In genomic region chr6:53794323-53794971, GRCm38 (mm10) we compare ENCODE assay signal across 8 mouse cellular contexts. TPM values are rescaled to one million over a fixed set of nuclear protein-coding genes. Genes with fewer than 3 reads are reported as not detected.
A peak's percentile ranks its signal among the peaks of the same experiment; 100 is the strongest.
DNase-seq lines count a peak whose midpoint lies in the region; ATAC-seq and TF ChIP-seq lines count a peak whose summit lies in the region.

No protein-coding gene starts in this region.

- H3K4me1 ChIP-seq in ES-Bruce4 (ENCODE audit: control insufficient read depth, insufficient read depth, low read length), result peaks cover 1% of the 10 kb centered on the region
- H3K4me1 ChIP-seq in forebrain, embryonic 10.5 days, result peaks cover 24% of the 10 kb centered on the region
- H3K4me1 ChIP-seq in heart, embryonic 13.5 days, result peaks cover 3% of the 10 kb centered on the region; the same call in 1 of the 2 replicates
- H3K4me1 ChIP-seq in limb, embryonic 15.5 days, result peaks cover 8% of the 10 kb centered on the region
- peaks cover 11% of the 10 kb centered on the region for H3K4me1 ChIP-seq in neural tube, embryonic 13.5 days (replicated peaks)

- peak; percentile 84 for TF ChIP-seq CTCF in ES-Bruce4 (IDR thresholded peaks at IDR 0.05; ENCODE audit: low read depth, low read length)

- ATAC-seq in heart, embryonic 13.5 days (ENCODE audit: extremely low read depth, insufficient number of reproducible peaks, low FRiP score, low TSS enrichment), result no peak
- ATAC-seq in limb, embryonic 15.5 days (ENCODE audit: insufficient number of reproducible peaks, low FRiP score, low TSS enrichment, low read depth), result no peak
- peak; percentile 77 for ATAC-seq in neural tube, embryonic 13.5 days (ENCODE audit: low read depth)

- TF ChIP-seq POLR2A in ES-Bruce4 (IDR thresholded peaks at IDR 0.05; ENCODE audit: insufficient read depth, low read length), result no peak

- peak overlapping the region; percentile 48 for H3K4me2 ChIP-seq in heart, embryonic 13.5 days
- H3K4me2 ChIP-seq in limb, embryonic 15.5 days, result peak overlapping the region; percentile 37; the same call in 1 of the 2 replicates
- H3K4me2 ChIP-seq in neural tube, embryonic 13.5 days, result peak overlapping the region; percentile 37

- H3K27ac ChIP-seq in ES-Bruce4 (ENCODE audit: insufficient read depth, low read length), result no peak overlapping the region
- no peak overlapping the region for H3K27ac ChIP-seq in forebrain, embryonic 10.5 days
- H3K27ac ChIP-seq in heart, embryonic 13.5 days (replicated peaks), result no peak overlapping the region
- H3K27ac ChIP-seq in limb, embryonic 15.5 days, result no peak overlapping the region
- H3K27ac ChIP-seq in neural tube, embryonic 13.5 days (replicated peaks), result no peak overlapping the region

- no peak for TF ChIP-seq EP300 in ES-Bruce4 (IDR thresholded peaks at IDR 0.05; ENCODE audit: insufficient read depth, low read depth, low read length)

- no peak overlapping the region for H3K9ac ChIP-seq in ES-Bruce4 (ENCODE audit: low read depth, poor library complexity, severe bottlenecking)
- no peak overlapping the region; the same call in 1 of the 2 replicates for H3K9ac ChIP-seq in heart, embryonic 13.5 days
- H3K9ac ChIP-seq in limb, embryonic 15.5 days, result no peak overlapping the region
- no peak overlapping the region for H3K9ac ChIP-seq in neural tube, embryonic 13.5 days

- DNase-seq in brain, adult 2 months (ENCODE audit: low read depth, low spot score), result peak; percentile 91
- peak; percentile 66 for DNase-seq in forebrain, embryonic 10.5 days (ENCODE audit: extremely low spot score, low spot score)
- DNase-seq in kidney, postnatal 10 days, result peak; percentile 89
- DNase-seq in urinary bladder, postnatal 25 days (ENCODE audit: low spot score), result peak; percentile 73

- H3K4me3 ChIP-seq in ES-Bruce4 (ENCODE audit: low read depth, low read length), result no peak overlapping the region
- no peak overlapping the region for H3K4me3 ChIP-seq in forebrain, embryonic 10.5 days
- no peak overlapping the region for H3K4me3 ChIP-seq in heart, embryonic 13.5 days
- no peak overlapping the region; the same call in 1 of the 2 replicates for H3K4me3 ChIP-seq in limb, embryonic 15.5 days
- H3K4me3 ChIP-seq in neural tube, embryonic 13.5 days, result no peak overlapping the region

- H3K9me3 ChIP-seq in ES-Bruce4 (replicated peaks; ENCODE audit: control insufficient read depth, insufficient read depth, low read length, poor library complexity, severe bottlenecking), result no peaks in the 10 kb centered on the region
- H3K9me3 ChIP-seq in forebrain, embryonic 10.5 days, result no peaks in the 10 kb centered on the region
- H3K9me3 ChIP-seq in heart, embryonic 13.5 days, result no peaks in the 10 kb centered on the region
- no peaks in the 10 kb centered on the region for H3K9me3 ChIP-seq in limb, embryonic 15.5 days
- H3K9me3 ChIP-seq in neural tube, embryonic 13.5 days, result no peaks in the 10 kb centered on the region

- no peaks in the 10 kb centered on the region for H3K36me3 ChIP-seq in ES-Bruce4 (ENCODE audit: control insufficient read depth, insufficient read depth, low read length, poor library complexity, severe bottlenecking)
- H3K36me3 ChIP-seq in forebrain, embryonic 10.5 days (replicated peaks), result no peaks in the 10 kb centered on the region
- no peaks in the 10 kb centered on the region for H3K36me3 ChIP-seq in heart, embryonic 13.5 days
- H3K36me3 ChIP-seq in limb, embryonic 15.5 days, result no peaks in the 10 kb centered on the region
- no peaks in the 10 kb centered on the region for H3K36me3 ChIP-seq in neural tube, embryonic 13.5 days

- WGBS in forebrain, embryonic 10.5 days, result 13% methylated on average over 17 of the region's 17 CpGs
- 11% methylated on average over 17 of the region's 17 CpGs for WGBS in heart, embryonic 13.5 days
- WGBS in limb, embryonic 15.5 days, result 13% methylated on average over 17 of the region's 17 CpGs
- WGBS in neural tube, embryonic 13.5 days, result 12% methylated on average over 17 of the region's 17 CpGs

- H3K27me3 ChIP-seq in ES-Bruce4 (ENCODE audit: control insufficient read depth, insufficient read depth, low read length, poor library complexity, severe bottlenecking), result no peaks in the 10 kb centered on the region
- peaks cover 28% of the 10 kb centered on the region for H3K27me3 ChIP-seq in forebrain, embryonic 10.5 days (ENCODE audit: poor library complexity, severe bottlenecking)
- H3K27me3 ChIP-seq in heart, embryonic 13.5 days (replicated peaks), result peaks cover 19% of the 10 kb centered on the region; the same call in 1 of the 2 replicates
- H3K27me3 ChIP-seq in limb, embryonic 15.5 days, result peaks cover 7% of the 10 kb centered on the region; the same call in 1 of the 2 replicates
- peaks cover 20% of the 10 kb centered on the region for H3K27me3 ChIP-seq in neural tube, embryonic 13.5 days

RNA-seq across cellular contexts. Expression of gene Tril, which starts 26.2 kb away (rescaled TPM):
- polyA plus RNA-seq in ES-Bruce4 (2011; ENCODE audit: insufficient read depth, insufficient read length, low read depth, missing spikeins), result 0.17 and 0.33 TPM in 2 replicates
- polyA plus RNA-seq in forebrain, embryonic 10.5 days (2016; fragmentation: Nextera tagmentation; extraction: Ambion mirVana), result 36.5 and 41.6 TPM in 2 replicates
- 6.7 and 8.9 TPM in 2 replicates for polyA plus RNA-seq in heart, embryonic 13.5 days (2015; fragmentation: Nextera tagmentation; extraction: Ambion mirVana)
- polyA plus RNA-seq in limb, embryonic 15.5 days (2015; fragmentation: Nextera tagmentation; extraction: Ambion mirVana), result 61.0 and 71.2 TPM in 2 replicates
- polyA plus RNA-seq in neural tube, embryonic 13.5 days (2015; fragmentation: Nextera tagmentation; extraction: Ambion mirVana), result 13.6 and 15.4 TPM in 2 replicates
